Mouse (Mus musculus): ENCODE measurements around the gene Fads1. TPM values are rescaled to one million over a fixed set of nuclear protein-coding genes. Genes with fewer than 3 reads are reported as not detected.

The Fads1 gene
- polyA plus RNA-seq, 1 experiment, result 56.8 TPM

- TF ChIP-seq EP300 (IDR thresholded peaks at IDR 0.05; ENCODE audit: insufficient read depth, low read depth, low read length) (no peak), POLR2A (IDR thresholded peaks at IDR 0.05; ENCODE audit: insufficient read depth, low read length) (no peak), CTCF (IDR thresholded peaks at IDR 0.05; ENCODE audit: low read depth, low read length) (no peak)
- Histone ChIP-seq H3K9me3 (replicated peaks; ENCODE audit: control insufficient read depth, insufficient read depth, low read length, poor library complexity, severe bottlenecking) (no peaks in the 10 kb centered on the region), H3K4me3 (ENCODE audit: low read depth, low read length) (no peak overlapping the region), H3K36me3 (ENCODE audit: control insufficient read depth, insufficient read depth, low read length, poor library complexity, severe bottlenecking) (peaks cover 15% of the 10 kb centered on the region), H3K9ac (ENCODE audit: low read depth, poor library complexity, severe bottlenecking) (no peak overlapping the region), H3K27me3 (ENCODE audit: control insufficient read depth, insufficient read depth, low read length, poor library complexity, severe bottlenecking) (no peaks in the 10 kb centered on the region), H3K27ac (ENCODE audit: insufficient read depth, low read length) (no peak overlapping the region), H3K4me1 (ENCODE audit: control insufficient read depth, insufficient read depth, low read length) (peaks cover 3% of the 10 kb centered on the region)
Observed at GRCm38 (mm10) chr19:10195252-10195651, 12.6 kb downstream of the Fads1 start.

DNA sequence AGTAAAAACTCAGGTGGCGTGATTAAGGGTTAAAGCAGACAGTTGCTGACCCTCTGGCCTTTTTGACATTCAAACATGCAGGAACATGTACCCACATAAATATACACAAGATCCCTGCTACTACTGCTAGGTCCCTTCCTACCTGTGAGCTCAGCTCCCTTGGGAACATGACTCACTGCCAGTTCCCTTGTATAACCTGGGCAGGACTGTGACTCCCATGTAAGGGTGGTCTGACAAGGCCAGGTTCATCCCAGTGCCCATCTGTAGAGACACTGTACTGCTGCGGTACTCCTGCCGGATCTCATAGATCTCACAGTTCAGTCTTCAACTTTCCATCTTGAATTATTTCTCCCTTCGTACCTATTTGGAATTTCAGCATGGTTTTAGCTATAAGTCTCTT, 14.4 kb downstream of the Fads1 start:
- Histone ChIP-seq H3K9me3 (replicated peaks; ENCODE audit: control insufficient read depth, insufficient read depth, low read length, poor library complexity, severe bottlenecking) (no peaks in the 10 kb centered on the region), H3K4me3 (ENCODE audit: low read depth, low read length) (no peak overlapping the region), H3K4me1 (ENCODE audit: control insufficient read depth, insufficient read depth, low read length) (no peaks in the 10 kb centered on the region), H3K9ac (ENCODE audit: low read depth, poor library complexity, severe bottlenecking) (no peak overlapping the region), H3K27ac (ENCODE audit: insufficient read depth, low read length) (no peak overlapping the region), H3K36me3 (ENCODE audit: control insufficient read depth, insufficient read depth, low read length, poor library complexity, severe bottlenecking) (peaks cover 23% of the 10 kb centered on the region), H3K27me3 (ENCODE audit: control insufficient read depth, insufficient read depth, low read length, poor library complexity, severe bottlenecking) (no peaks in the 10 kb centered on the region)
- no peak for TF ChIP-seq EP300 (IDR thresholded peaks at IDR 0.05; ENCODE audit: insufficient read depth, low read depth, low read length)
- TF ChIP-seq CTCF (IDR thresholded peaks at IDR 0.05; ENCODE audit: low read depth, low read length), result no peak
- no peak for TF ChIP-seq POLR2A (IDR thresholded peaks at IDR 0.05; ENCODE audit: insufficient read depth, low read length)

DNA sequence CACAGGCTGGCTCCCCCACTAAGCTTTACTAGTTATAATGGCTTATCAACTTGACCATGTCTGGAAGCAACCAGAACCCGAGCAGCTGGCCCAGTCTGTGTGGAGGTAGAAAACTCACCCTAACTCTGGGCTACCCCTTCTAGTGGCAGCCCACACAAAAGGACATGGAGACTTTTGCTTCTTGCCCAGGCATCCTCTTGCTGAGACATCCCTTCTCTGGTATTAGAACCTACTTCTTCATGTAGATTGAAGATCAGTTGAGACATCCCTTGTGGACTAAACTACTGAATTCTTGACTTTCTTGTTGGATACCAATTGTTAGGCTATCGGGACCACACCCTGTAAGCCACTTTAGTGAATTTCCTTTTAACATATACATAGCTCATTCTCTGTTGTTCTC, 15.6 kb downstream of the Fads1 start:
- no peaks in the 10 kb centered on the region for H3K27me3 ChIP-seq (ENCODE audit: control insufficient read depth, insufficient read depth, low read length, poor library complexity, severe bottlenecking)
- H3K27ac ChIP-seq (ENCODE audit: insufficient read depth, low read length), result no peak overlapping the region
- H3K4me1 ChIP-seq (ENCODE audit: control insufficient read depth, insufficient read depth, low read length), result no peaks in the 10 kb centered on the region
- peaks cover 23% of the 10 kb centered on the region for H3K36me3 ChIP-seq (ENCODE audit: control insufficient read depth, insufficient read depth, low read length, poor library complexity, severe bottlenecking)
- no peak overlapping the region for H3K9ac ChIP-seq (ENCODE audit: low read depth, poor library complexity, severe bottlenecking)
- H3K9me3 ChIP-seq (replicated peaks; ENCODE audit: control insufficient read depth, insufficient read depth, low read length, poor library complexity, severe bottlenecking), result no peaks in the 10 kb centered on the region
- TF ChIP-seq EP300 (IDR thresholded peaks at IDR 0.05; ENCODE audit: insufficient read depth, low read depth, low read length), result no peak
- no peak for TF ChIP-seq POLR2A (IDR thresholded peaks at IDR 0.05; ENCODE audit: insufficient read depth, low read length)
- TF ChIP-seq CTCF (IDR thresholded peaks at IDR 0.05; ENCODE audit: low read depth, low read length), result no peak
- H3K4me3 ChIP-seq (ENCODE audit: low read depth, low read length), result no peak overlapping the region

- TF ChIP-seq CTCF (IDR thresholded peaks at IDR 0.05; ENCODE audit: low read depth, low read length), result peak; percentile 98
- no peak for TF ChIP-seq EP300 (IDR thresholded peaks at IDR 0.05; ENCODE audit: insufficient read depth, low read depth, low read length)
- Histone ChIP-seq H3K4me1 (ENCODE audit: control insufficient read depth, insufficient read depth, low read length) (no peaks in the 10 kb centered on the region), H3K27ac (ENCODE audit: insufficient read depth, low read length) (no peak overlapping the region), H3K9ac (ENCODE audit: low read depth, poor library complexity, severe bottlenecking) (no peak overlapping the region), H3K27me3 (ENCODE audit: control insufficient read depth, insufficient read depth, low read length, poor library complexity, severe bottlenecking) (no peaks in the 10 kb centered on the region), H3K36me3 (ENCODE audit: control insufficient read depth, insufficient read depth, low read length, poor library complexity, severe bottlenecking) (peaks cover 23% of the 10 kb centered on the region), H3K9me3 (replicated peaks; ENCODE audit: control insufficient read depth, insufficient read depth, low read length, poor library complexity, severe bottlenecking) (no peaks in the 10 kb centered on the region), H3K4me3 (ENCODE audit: low read depth, low read length) (no peak overlapping the region)
Observed at GRCm38 (mm10) chr19:10198723-10199122, 16.0 kb downstream of the Fads1 start.

- peak overlapping the region; percentile 89 for H3K9ac ChIP-seq (ENCODE audit: low read depth, poor library complexity, severe bottlenecking)
- peak overlapping the region; percentile 72 for H3K4me3 ChIP-seq (ENCODE audit: low read depth, low read length)
- H3K9me3 ChIP-seq (replicated peaks; ENCODE audit: control insufficient read depth, insufficient read depth, low read length, poor library complexity, severe bottlenecking), result no peaks in the 10 kb centered on the region
- H3K27me3 ChIP-seq (ENCODE audit: control insufficient read depth, insufficient read depth, low read length, poor library complexity, severe bottlenecking), result no peaks in the 10 kb centered on the region
- no peak for TF ChIP-seq EP300 (IDR thresholded peaks at IDR 0.05; ENCODE audit: insufficient read depth, low read depth, low read length)
- no peak for TF ChIP-seq POLR2A (IDR thresholded peaks at IDR 0.05; ENCODE audit: insufficient read depth, low read length)
- no peak for TF ChIP-seq CTCF (IDR thresholded peaks at IDR 0.05; ENCODE audit: low read depth, low read length)
- H3K27ac ChIP-seq (ENCODE audit: insufficient read depth, low read length), result peak overlapping the region; percentile 5
- peaks cover 32% of the 10 kb centered on the region for H3K36me3 ChIP-seq (ENCODE audit: control insufficient read depth, insufficient read depth, low read length, poor library complexity, severe bottlenecking)
- no peaks in the 10 kb centered on the region for H3K4me1 ChIP-seq (ENCODE audit: control insufficient read depth, insufficient read depth, low read length)
Observed at GRCm38 (mm10) chr19:10203146-10203847, 20.6 kb downstream of the Fads1 start.

- Histone ChIP-seq H3K4me3 (ENCODE audit: low read depth, low read length) (peak within 1 kb of the TSS; percentile 72), H3K27me3 (ENCODE audit: control insufficient read depth, insufficient read depth, low read length, poor library complexity, severe bottlenecking) (no peaks in the 10 kb centered on the region), H3K9me3 (replicated peaks; ENCODE audit: control insufficient read depth, insufficient read depth, low read length, poor library complexity, severe bottlenecking) (no peaks in the 10 kb centered on the region), H3K9ac (ENCODE audit: low read depth, poor library complexity, severe bottlenecking) (peak within 1 kb of the TSS; percentile 89), H3K4me1 (ENCODE audit: control insufficient read depth, insufficient read depth, low read length) (no peaks in the 10 kb centered on the region), H3K36me3 (ENCODE audit: control insufficient read depth, insufficient read depth, low read length, poor library complexity, severe bottlenecking) (peaks cover 32% of the 10 kb centered on the region), H3K27ac (ENCODE audit: insufficient read depth, low read length) (peak within 1 kb of the TSS; percentile 11)
- TF ChIP-seq EP300 (IDR thresholded peaks at IDR 0.05; ENCODE audit: insufficient read depth, low read depth, low read length) (no peak), POLR2A (IDR thresholded peaks at IDR 0.05; ENCODE audit: insufficient read depth, low read length) (no peak), CTCF (IDR thresholded peaks at IDR 0.05; ENCODE audit: low read depth, low read length) (no peak)
Observed at GRCm38 (mm10) chr19:10203848-10204615, 21.3 kb downstream of the Fads1 start, which contains the start of the genes Tmem258 and Fen1. Gene Tmem258, plus strand, starts transcription at chr19:10204014. Gene Fen1, minus strand, starts transcription at chr19:10204169.

All from ES-Bruce4 (cell line).